Mouse (Mus musculus) lung, postnatal 4 days (tissue): Measurements from ENCODE around the gene Agmat.

Experiments used
- DNase-seq, 2 experiments: peaks; one replicate each; pipeline ENCODE4 v3.0.0; 2021

The Agmat gene

DNA sequence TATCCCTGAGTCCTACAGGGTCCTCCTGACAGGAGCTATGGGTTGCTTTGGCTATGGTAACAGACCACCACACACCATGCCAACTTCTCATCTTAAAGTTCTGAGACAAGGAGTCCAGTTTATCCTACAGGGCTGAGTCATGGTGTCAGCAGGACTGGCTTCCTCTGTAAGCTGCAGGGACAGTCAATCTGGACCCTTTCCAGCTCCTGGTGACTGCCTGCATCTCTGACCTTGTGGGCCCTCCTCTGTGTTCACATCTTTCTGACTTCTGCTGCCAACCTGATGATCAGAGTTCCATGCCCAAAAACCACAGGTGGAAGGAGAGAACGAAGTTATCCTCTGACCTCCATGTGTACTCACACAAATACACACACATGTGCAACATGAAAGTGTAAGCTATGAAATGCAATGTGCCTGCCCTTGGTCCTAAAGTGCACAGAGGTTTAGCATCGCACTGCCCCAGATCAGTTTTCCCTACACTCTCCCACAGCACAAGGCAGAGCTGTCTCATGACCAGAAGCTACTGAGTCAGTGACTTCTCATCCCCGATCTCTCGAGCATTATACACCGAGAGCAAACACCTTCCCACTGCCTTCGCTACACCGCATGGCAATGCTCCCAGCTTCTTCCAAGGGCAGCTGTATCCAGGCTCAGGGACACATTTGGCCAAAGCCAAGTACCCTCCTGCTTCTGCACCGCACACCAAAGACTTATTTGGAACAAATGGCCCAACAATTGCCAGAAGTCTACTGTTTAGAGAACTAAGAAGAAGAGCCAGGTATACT is 34.9 kb downstream of the Agmat start:
- DNase-seq = peak in 1 of 2 experiments; percentile 10

GRCm38 (mm10) chr4:141784835-141785234 is 38.4 kb downstream of the Agmat start:
- peak in 1 of 2 experiments; percentile 15 for DNase-seq

GRCm38 (mm10) chr4:141786141-141786540 is 39.7 kb downstream of the Agmat start:
- peak in 1 of 2 experiments; percentile 27 for DNase-seq

DNA sequence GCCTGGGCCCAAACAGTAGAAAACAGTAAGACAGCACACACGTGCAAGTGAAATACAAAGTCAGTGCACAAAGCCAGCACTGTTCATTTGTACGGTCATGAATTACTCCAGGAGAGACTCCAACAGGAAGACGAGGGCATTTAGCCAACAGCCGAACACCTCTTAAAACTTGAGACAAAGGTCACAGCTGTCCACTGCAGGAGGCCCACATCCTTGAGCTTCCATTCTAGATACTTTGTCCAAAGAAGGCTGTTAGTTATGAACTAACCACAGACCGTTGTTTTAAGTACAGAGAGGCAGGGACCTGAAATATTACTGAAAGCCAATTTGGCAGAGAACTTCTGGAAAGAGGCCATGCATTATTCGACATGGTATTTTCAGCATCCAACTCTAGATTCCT is 40.6 kb downstream of the Agmat start:
- DNase-seq = peak in 1 of 2 experiments; percentile 18

GRCm38 (mm10) chr4:141787462-141787861 is 41.0 kb downstream of the Agmat start:
- peak; percentile 40 to 54 for DNase-seq

GRCm38 (mm10) chr4:141789564-141790218 is 43.2 kb downstream of the Agmat start:
- DNase-seq = no peak

DNA sequence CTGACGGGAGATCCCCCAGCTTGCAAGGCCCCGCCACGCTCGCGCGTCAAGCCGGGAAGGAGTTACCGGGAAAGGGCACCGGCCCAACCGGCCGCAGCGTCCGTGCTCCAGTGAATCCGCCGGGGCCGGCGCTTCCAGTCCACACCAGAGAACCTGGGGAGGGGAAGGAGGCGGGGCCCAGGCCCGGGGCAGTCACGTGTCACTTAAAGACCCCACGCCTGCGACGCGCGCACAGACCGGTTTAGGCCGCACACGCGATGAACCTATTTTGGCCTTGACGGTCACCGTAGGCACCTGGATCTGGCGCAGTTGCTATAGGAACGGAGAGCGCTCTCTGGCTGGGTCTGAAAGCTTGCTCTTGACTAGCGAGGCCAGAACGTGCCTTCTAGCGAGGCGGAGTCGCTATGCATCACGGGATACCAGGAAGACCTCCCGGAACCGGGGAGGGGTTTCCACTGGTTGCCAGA is 44.1 kb downstream of the Agmat start, which contains the start of gene Dnajc16:
TSS of gene Dnajc16 (minus strand) at position 408 of the 467 bp plus-strand sequence.
- DNase-seq = peak; percentile 97 to 99

- no peak for DNase-seq
Measured at GRCm38 (mm10) chr4:141791486-141791885, 45.0 kb downstream of the Agmat start.

DNA sequence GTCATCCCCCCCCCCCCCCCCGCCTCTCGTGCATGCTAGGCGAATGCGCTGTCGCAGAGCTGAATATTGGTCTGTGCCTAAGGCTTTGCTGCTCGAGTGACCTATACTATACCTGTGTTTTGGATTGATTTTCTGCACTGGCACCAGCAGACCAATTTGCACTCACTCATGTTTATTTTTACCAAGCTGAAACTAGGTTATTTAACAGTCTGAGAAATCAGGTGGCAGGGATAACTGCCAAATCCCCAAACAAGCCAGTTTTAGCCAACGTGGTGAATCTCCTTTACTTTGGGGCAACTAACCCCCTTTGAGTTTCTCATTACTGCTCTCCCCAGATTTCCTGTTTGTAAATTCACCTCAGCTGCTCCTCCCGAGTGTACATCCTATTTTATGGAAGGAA is 45.5 kb downstream of the Agmat start:
- no peak for DNase-seq

DNA sequence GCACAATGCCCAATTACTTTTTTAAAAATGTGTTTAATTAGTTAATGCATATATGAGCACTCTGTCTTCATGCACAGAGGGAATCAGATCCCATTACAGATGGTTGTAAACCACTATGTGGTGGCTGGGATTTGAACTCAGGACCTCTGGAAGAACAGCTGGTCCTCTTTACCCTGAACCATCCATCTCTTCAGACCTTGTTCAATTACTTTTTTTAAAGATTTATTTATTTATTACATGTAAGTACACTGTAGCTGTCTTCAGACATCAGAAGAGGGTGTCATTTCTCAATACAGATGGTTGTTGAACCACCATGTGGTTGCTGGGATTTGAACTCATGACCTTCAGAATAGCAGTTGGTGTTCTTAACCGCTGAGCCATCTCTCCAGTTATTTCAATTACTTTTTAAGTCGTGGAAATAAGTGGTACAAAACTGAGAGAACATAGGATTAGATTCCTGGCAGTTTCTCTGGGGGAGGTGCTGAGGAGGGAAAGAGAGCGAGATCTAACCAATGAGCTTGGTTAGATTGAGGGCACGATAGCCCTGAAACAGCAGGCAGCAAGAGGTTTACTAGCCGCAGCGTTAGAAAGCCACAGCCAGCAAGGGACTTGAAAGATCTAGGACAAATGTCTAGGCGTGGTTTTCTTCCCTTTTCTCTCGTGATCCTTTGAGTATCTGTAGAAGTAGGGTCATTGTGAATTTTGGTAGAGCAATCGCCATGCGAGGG is 46.2 kb downstream of the Agmat start:
- DNase-seq = no peak

DNA sequence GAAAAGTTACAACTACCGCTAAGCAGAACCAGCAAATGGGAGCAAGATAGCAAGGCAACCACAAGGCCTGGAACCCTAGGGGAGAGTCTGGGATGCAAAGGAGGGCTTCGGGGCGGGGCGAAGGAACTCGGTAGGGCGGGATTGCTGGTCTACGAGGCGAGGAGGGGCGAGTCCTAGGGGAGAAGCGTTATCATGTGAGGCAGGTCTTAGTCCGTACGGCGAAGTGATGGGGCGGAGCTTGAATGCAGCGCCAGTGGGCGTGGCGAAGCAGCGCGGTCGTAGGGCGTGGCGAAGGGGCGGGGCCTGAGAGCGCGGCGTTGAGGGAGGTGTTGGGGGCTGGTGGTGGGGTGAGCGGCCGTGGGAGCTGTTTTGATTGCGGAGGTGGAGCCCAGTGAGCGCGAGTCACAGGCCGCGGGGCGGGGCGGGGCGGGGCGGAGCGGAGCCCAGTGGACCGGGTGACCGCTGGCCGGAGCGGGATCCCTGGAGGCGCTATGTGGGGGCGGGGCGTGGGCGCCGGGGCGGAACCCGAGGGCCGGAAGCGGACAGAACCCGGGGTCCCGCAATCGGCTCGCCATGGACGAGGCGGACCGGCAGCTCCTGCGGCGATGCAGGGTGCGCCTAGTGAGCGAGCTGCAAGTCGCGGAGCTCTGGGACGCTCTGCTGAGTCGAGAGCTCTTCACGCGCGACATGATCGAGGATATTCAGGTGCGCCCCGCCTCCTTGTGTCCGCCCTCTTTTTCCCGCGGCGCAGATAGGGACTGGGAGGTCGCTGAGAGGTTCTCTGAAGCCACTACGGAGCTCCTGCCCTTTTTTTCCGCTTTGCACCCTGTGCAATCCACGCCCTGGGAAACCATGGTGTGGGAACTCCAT is 47.0 kb downstream of the Agmat start, which contains the start of gene Casp9:
TSS of gene Casp9 (plus strand) at position 331 of the 870 bp plus-strand sequence.
- peak; percentile 99 for DNase-seq

DNA sequence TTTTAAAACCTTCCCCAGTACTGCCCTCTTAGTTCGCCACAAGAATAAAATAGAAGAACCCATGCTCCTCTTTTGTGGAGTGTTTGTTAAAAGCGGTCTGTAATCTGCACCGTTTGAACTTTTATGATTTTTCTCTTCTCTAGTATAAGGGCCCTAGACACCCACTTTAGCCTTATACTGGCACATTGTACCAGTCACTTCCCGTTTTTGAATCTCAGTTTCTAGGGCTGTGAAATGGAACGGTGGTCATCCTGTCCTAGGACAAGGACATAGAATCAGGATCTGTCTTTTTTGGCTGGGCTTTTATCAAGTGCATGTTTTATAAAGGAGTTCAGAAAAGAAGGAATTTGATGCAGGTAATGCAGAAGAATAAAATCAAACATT is 47.7 kb downstream of the Agmat start:
- no peak for DNase-seq

- DNase-seq = no peak
Measured at GRCm38 (mm10) chr4:141796356-141796755, 49.9 kb downstream of the Agmat start.

DNA sequence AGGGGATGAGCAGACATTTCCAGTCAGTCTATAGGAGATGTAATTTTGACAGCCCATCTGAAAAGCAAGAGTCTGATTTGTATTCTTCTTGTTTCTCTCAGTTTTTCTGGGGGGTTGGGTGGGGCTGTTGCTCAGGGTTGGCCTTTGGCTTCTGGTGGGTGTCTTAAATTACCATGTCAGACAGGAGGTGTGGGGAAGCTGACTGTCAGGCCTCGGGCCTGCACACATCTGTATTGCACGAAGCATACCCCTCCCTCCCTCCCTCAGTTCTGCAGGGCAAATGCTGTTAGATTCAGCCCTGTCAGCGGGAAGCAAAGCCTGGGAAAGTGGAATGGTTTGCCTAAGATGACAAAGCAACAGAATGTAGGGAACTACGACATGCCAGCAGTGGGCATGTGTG is 50.5 kb downstream of the Agmat start:
- DNase-seq = no peak

- DNase-seq = no peak
Measured at GRCm38 (mm10) chr4:141797545-141797944, 51.1 kb downstream of the Agmat start.

- DNase-seq = peak in 1 of 2 experiments; percentile 20
Measured at GRCm38 (mm10) chr4:141804105-141804504, 57.6 kb downstream of the Agmat start.

DNA sequence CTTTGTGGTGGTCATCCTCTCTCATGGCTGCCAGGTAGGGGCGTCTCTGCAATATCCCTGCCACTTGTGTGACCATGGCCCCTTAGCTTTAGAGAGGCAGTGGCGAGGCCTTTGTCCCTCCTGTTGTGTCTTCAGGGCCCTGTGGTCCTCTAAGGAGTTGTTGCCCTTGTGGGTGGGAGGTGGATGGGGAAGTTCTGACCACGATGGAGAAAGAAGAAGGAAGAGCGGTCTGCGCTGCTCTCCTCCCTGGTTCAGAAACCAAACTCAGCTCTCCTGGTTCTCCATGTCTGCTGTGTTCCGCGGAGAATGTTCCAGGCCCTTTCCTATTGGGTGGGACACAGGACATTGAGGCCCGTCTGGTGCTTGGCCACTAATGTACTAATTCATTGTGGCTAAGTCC is 59.4 kb downstream of the Agmat start:
- peak in 1 of 2 experiments; percentile 16 for DNase-seq
